Mouse (Mus musculus): ENCODE data around the gene Golga3. TPM values are rescaled to one million over a fixed set of nuclear protein-coding genes. Genes with fewer than 3 reads are reported as not detected.

Golga3 gene
- polyA plus RNA-seq (2012; rRNA removed): 13.8 and 21.7 TPM in 2 replicates

GRCm38 (mm10) chr5:110176362-110177020, at the start of gene Golga3:
TSS of gene Golga3 (plus strand) at chr5:110176701.
- TF ChIP-seq CTCF (IDR thresholded peaks at IDR 0.05; ENCODE audit: borderline replicate concordance, extremely low read depth, insufficient read depth, insufficient read length) (no peak), POLR2A (IDR thresholded peaks at IDR 0.05; ENCODE audit: borderline replicate concordance, extremely low read depth, insufficient read depth, insufficient read length, poor library complexity, severe bottlenecking) (no peak)
- DNase-seq (ENCODE audit: low read depth): peak; percentile 98

DNA sequence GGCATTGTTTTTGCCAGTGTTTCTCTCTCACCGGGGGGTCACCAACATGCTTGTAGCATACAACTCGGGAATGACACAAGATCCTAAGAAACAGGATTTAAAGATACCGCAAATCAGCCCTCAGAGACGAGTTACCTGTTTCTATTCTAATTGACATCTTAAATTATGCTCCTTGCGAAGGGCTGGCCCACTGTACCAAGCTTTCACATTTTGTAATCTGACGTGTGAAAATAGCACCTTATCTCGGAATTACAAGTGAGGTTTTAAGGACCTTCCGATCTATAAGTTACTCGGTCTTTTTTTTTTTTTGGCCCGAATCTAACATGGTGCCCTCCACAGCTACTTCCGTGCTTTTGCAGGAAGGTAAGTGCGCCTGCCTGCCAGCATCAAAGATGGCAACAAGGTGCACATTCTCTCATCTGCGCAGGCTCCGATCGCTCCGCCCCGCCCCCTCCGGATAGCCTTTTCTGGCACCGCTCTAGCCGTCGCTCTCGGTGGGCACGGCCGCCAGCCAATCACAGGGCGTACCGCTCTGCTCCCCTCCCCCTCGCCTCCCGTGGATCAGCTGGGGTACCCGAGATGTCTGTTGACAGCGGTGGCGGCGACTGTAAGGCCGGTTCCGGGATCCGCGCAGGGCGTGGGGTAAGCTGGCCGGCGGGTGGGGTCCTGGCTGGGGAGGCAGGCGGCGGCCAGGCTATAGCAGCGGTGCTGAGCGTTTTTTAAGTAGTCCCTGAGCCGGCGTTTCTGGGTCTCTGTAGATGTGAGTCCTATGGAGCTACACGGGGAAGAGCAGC, 41.0 kb upstream of the Golga3 start, which contains the start of gene Chfr:
TSS of gene Chfr (plus strand) at position 550 of the 794 bp plus-strand sequence.
- peak; percentile 99 for DNase-seq (ENCODE audit: low read depth)
- TF ChIP-seq CTCF (IDR thresholded peaks at IDR 0.05; ENCODE audit: borderline replicate concordance, extremely low read depth, insufficient read depth, insufficient read length): peak; percentile 7; the same call in 1 of the 2 replicates
- peak; percentile 34; the same call in 1 of the 2 replicates for TF ChIP-seq POLR2A (IDR thresholded peaks at IDR 0.05; ENCODE audit: borderline replicate concordance, extremely low read depth, insufficient read depth, insufficient read length, poor library complexity, severe bottlenecking)

- no peak for TF ChIP-seq POLR2A (IDR thresholded peaks at IDR 0.05; ENCODE audit: borderline replicate concordance, extremely low read depth, insufficient read depth, insufficient read length, poor library complexity, severe bottlenecking)
- no peak for TF ChIP-seq CTCF (IDR thresholded peaks at IDR 0.05; ENCODE audit: borderline replicate concordance, extremely low read depth, insufficient read depth, insufficient read length)
- no peak for DNase-seq (ENCODE audit: low read depth)
These were observed 40.4 kb upstream of the Golga3 start for GRCm38 (mm10) chr5:110136087-110136464.

DNA sequence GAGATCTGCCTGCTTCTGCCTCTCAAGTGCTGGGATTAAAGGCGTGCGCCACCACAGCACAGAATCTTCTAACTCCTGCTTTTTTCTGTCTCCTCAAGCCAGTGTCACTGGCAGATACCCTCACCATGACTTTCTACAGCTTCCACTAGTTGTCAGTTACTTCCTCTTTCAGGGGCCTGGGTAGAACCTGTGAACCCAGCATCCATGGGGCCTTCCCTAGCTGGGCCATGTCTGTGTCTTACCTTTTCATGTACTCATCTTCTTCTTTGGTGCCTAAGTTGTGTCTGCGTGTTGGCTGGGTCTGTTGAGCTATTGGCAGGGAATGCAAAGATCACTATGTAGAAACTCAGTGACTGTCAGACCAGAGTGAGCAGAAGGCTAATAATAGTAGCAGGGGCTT, 38.7 kb upstream of the Golga3 start:
- no peak for DNase-seq (ENCODE audit: low read depth)
- TF ChIP-seq CTCF (IDR thresholded peaks at IDR 0.05; ENCODE audit: borderline replicate concordance, extremely low read depth, insufficient read depth, insufficient read length) (no peak), POLR2A (IDR thresholded peaks at IDR 0.05; ENCODE audit: borderline replicate concordance, extremely low read depth, insufficient read depth, insufficient read length, poor library complexity, severe bottlenecking) (no peak)

DNA sequence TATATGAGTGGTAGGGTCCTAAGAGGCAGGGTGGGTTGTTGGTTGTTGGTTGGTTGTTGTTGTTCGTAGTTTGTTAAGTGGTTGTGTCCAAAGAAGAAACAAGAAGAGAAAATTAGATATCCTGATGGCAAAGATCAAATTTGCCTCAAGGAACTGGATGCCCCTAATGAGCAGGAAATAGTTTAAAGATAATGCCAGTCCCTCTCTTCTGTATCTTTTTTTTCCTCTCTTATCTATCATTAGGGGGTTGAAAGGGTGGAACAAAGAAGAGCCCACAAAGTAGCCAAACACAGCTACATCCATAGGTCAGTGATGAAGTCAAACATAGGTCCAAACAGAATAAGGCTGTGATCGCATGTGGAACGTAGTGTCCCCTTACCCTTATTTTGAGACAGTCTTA, 37.2 kb upstream of the Golga3 start:
- no peak for DNase-seq (ENCODE audit: low read depth)
- TF ChIP-seq CTCF (IDR thresholded peaks at IDR 0.05; ENCODE audit: borderline replicate concordance, extremely low read depth, insufficient read depth, insufficient read length): no peak
- no peak for TF ChIP-seq POLR2A (IDR thresholded peaks at IDR 0.05; ENCODE audit: borderline replicate concordance, extremely low read depth, insufficient read depth, insufficient read length, poor library complexity, severe bottlenecking)

DNA sequence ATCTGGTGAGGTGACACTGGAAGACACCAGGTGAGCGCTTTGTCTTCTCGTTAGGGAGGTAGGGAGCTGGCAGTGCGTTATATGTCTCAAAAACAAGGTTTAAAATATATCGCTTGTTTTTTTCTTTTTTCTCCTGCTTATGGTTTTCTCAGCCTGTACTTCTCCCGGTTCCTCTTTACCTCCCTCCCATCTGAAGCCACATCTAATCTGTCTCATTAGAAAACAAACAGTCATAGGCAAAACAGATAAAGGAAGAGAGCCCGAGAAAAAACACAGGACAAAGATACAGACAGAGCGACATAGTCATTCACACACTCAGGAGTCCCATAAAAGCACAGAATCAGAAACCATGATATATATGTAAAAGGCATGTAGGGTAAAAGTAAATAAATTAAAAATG, 36.1 kb upstream of the Golga3 start:
- TF ChIP-seq CTCF (IDR thresholded peaks at IDR 0.05; ENCODE audit: borderline replicate concordance, extremely low read depth, insufficient read depth, insufficient read length) (no peak), POLR2A (IDR thresholded peaks at IDR 0.05; ENCODE audit: borderline replicate concordance, extremely low read depth, insufficient read depth, insufficient read length, poor library complexity, severe bottlenecking) (no peak)
- DNase-seq (ENCODE audit: low read depth): no peak

DNA sequence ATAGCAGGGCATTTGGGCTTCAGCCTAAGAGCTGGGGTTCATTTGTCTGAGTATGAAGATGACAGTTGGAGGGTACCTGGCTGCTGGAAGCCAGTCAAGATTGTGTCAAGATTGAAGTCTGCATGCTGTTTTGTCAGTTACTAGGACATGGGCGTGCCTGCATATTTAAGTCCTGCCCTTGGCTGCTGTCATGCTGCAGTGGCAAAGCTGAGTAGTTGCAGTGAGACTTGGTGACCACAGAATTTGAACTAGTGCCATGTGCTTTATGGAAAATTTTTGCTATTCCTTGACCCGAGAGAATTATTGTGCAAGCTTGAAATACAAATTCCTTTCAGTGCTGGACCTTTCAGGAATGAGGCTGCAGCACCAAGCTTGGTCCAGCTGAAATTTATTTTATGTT, 34.2 kb upstream of the Golga3 start:
- no peak for DNase-seq (ENCODE audit: low read depth)
- TF ChIP-seq CTCF (IDR thresholded peaks at IDR 0.05; ENCODE audit: borderline replicate concordance, extremely low read depth, insufficient read depth, insufficient read length): no peak
- no peak for TF ChIP-seq POLR2A (IDR thresholded peaks at IDR 0.05; ENCODE audit: borderline replicate concordance, extremely low read depth, insufficient read depth, insufficient read length, poor library complexity, severe bottlenecking)

GRCm38 (mm10) chr5:110143007-110143406, 33.5 kb upstream of the Golga3 start:
- peak; percentile 12 for DNase-seq (ENCODE audit: low read depth)
- TF ChIP-seq POLR2A (IDR thresholded peaks at IDR 0.05; ENCODE audit: borderline replicate concordance, extremely low read depth, insufficient read depth, insufficient read length, poor library complexity, severe bottlenecking) (no peak), CTCF (IDR thresholded peaks at IDR 0.05; ENCODE audit: borderline replicate concordance, extremely low read depth, insufficient read depth, insufficient read length) (peak; percentile 45; the same call in 1 of the 2 replicates)

GRCm38 (mm10) chr5:110169374-110169773, 7.1 kb upstream of the Golga3 start:
- TF ChIP-seq CTCF (IDR thresholded peaks at IDR 0.05; ENCODE audit: borderline replicate concordance, extremely low read depth, insufficient read depth, insufficient read length) (no peak), POLR2A (IDR thresholded peaks at IDR 0.05; ENCODE audit: borderline replicate concordance, extremely low read depth, insufficient read depth, insufficient read length, poor library complexity, severe bottlenecking) (no peak)
- DNase-seq (ENCODE audit: low read depth): no peak

DNA sequence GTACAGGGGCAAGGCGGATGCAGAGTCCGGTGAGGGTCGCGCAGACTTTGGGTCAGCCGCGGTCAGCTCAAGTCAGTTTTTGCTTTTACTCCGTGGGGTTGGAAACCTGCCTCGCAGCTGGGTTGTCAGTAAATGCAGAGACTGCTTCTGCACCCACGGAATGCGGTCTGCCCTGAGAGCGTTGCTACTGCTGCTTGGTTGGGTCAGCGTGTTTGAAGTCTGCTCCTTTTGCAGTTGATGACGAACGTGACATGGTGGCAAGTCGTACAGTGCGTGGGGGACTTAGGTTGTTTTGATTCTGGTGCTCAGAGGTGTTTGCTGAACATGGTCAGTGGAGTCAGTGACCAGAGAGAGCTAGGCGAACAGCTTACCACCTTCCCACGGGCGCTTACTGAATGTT, 520 bp downstream of the Golga3 start:
- no peak for TF ChIP-seq CTCF (IDR thresholded peaks at IDR 0.05; ENCODE audit: borderline replicate concordance, extremely low read depth, insufficient read depth, insufficient read length)
- no peak for TF ChIP-seq POLR2A (IDR thresholded peaks at IDR 0.05; ENCODE audit: borderline replicate concordance, extremely low read depth, insufficient read depth, insufficient read length, poor library complexity, severe bottlenecking)
- no peak for DNase-seq (ENCODE audit: low read depth)

DNA sequence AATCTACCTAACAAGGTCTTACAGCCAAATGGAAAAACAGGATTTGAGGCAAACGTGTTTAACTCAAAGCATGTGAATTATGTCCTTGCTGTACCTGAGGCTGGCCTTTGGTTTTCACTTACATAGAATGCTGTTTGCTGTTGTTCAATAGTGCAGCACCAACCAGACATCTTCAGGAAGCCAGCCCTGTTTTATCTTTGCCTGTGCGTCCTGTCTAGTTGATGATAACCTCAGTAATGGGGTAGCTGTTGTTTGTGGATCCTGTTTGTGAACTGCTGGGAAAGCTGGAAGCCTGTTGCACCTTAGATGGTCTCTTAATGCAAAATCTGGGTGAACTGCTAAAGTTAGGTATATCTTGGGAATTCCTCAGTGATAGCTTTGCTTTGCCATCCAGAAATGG, 2.1 kb downstream of the Golga3 start:
- DNase-seq (ENCODE audit: low read depth): no peak
- TF ChIP-seq POLR2A (IDR thresholded peaks at IDR 0.05; ENCODE audit: borderline replicate concordance, extremely low read depth, insufficient read depth, insufficient read length, poor library complexity, severe bottlenecking) (no peak), CTCF (IDR thresholded peaks at IDR 0.05; ENCODE audit: borderline replicate concordance, extremely low read depth, insufficient read depth, insufficient read length) (no peak)

All from brain, embryonic 14.5 days (tissue).